Mouse (Mus musculus) midbrain, embryonic 11.5 days (tissue): ENCODE measurements around the gene Pla2g2c. TPM values are rescaled to one million over a fixed set of nuclear protein-coding genes. Genes with fewer than 3 reads are reported as not detected.

Experiments used
- ATAC-seq: fragments of 200-750 bp; cut with Nextera tagmentation; 2 replicates; pipeline ENCODE4 v1.8.0; 2017; ENCODE audit warnings: moderate TSS enrichment, moderate library complexity; ENCODE audit not compliant: low FRiP score
- DNase-seq: peaks from one replicate; pipeline ENCODE4 v3.0.0; 2015; ENCODE audit warnings: low spot score; ENCODE audit errors: missing footprints
- H3K27ac ChIP-seq: fragments of 300-500 bp; sonication (generic); 2 replicates; pipeline ENCODE4 v1.5.1; 2014; ENCODE audit warnings: low read depth, low read length
- H3K27me3 ChIP-seq: fragments of 300-500 bp; sonication (generic); 2 replicates; pipeline ENCODE4 v1.6.1; 2014; ENCODE audit warnings: mild to moderate bottlenecking, low read length, moderate library complexity, mixed read lengths; ENCODE audit not compliant: control insufficient read depth, insufficient read depth
- H3K36me3 ChIP-seq: fragments of 300-500 bp; sonication (generic); 2 replicates; pipeline ENCODE4 v1.6.1; 2014; ENCODE audit warnings: mild to moderate bottlenecking, low read length, moderate library complexity, mixed read lengths; ENCODE audit not compliant: control insufficient read depth, insufficient read depth
- H3K4me1 ChIP-seq: fragments of 300-500 bp; sonication (generic); 2 replicates; pipeline ENCODE4 v1.6.1; 2014; ENCODE audit warnings: low read length; ENCODE audit not compliant: control insufficient read depth, insufficient read depth
- H3K4me2 ChIP-seq: fragments of 300-500 bp; sonication (generic); 2 replicates; pipeline ENCODE4 v1.6.1; 2014; ENCODE audit warnings: mild to moderate bottlenecking, moderate library complexity
- H3K4me3 ChIP-seq: fragments of 300-500 bp; sonication (generic); 2 replicates; pipeline ENCODE4 v1.5.1; 2014; ENCODE audit warnings: low read depth, low read length
- H3K9ac ChIP-seq: fragments of 300-500 bp; sonication (generic); 2 replicates; pipeline ENCODE4 v1.6.1; 2014; ENCODE audit warnings: low read length
- H3K9me3 ChIP-seq: fragments of 300-500 bp; sonication (generic); 2 replicates; pipeline ENCODE4 v1.6.1; 2016; ENCODE audit warnings: low read length; ENCODE audit not compliant: control insufficient read depth
- WGBS: fragments of 180-500 bp; shearing (Covaris S2); extraction: QIAGEN DNeasy Blood & Tissue Kit; methylation state at CpG from one replicate; pipeline ENCODE4 v1.1.7; 2014; 5-methylcytosine and 5-hydroxymethylcytosine counted together
- polyA plus RNA-seq: library from polyadenylated mRNA; unstranded; fragments of >200 nt; fragmentation: Nextera tagmentation; extraction: Ambion mirVana; gene quantifications from 2 replicates; pipeline ENCODE4 v1.2.1, GENCODE M21; 2014

The Pla2g2c gene
- polyA plus RNA-seq, 1 experiment from 2014 or later = 0.96 TPM

DNA sequence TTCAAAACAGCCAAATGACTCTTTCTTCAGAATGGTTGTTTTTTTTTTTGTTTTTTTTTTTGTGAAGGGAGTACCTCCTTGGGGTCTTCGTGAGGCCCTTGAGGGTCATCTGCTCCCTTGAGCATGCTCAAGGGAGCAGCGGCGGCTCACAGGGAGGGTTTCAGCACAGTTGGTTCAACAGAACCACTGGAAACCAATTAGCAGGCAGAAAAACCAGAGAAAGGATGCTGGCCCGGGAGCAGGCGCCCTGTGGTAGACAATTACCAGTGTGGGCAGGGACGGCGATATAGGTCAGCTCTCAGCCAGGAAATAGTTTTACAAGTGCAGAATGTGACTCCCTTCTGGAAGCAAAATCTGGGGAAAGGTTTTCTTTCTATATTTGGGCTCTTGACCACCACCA lies 21.0 kb upstream of the Pla2g2c start:
- 74% methylated on average over 7 of the region's 7 CpGs for WGBS
- Histone ChIP-seq H3K27me3 (no peaks in the 10 kb centered on the region), H3K27ac (no peak overlapping the region), H3K36me3 (no peaks in the 10 kb centered on the region), H3K9ac (no peak overlapping the region), H3K9me3 (no peaks in the 10 kb centered on the region), H3K4me3 (no peak overlapping the region), H3K4me1 (no peaks in the 10 kb centered on the region), H3K4me2 (no peak overlapping the region)
- no peak for ATAC-seq
- DNase-seq = peak; percentile 65

DNA sequence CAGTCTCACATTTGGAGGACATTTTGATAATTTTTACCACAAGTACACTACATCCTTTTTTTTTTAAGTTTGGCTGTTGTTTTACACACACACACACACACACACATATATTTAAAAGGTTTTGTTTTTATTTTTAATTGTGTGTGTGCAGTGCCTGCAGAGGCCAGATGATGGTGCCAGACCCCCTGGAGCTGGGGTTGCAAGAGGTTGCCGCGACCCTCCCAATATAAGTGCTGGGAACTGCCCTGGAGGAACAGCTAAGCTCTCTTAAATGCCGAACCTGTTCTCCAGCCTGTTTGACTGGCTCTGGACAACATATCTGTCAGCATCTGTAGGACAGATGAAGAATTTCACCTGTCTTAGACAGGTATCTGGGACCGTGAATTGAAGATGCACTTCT lies 20.4 kb upstream of the Pla2g2c start:
- 83% methylated on average over 4 of the region's 4 CpGs for WGBS
- Histone ChIP-seq H3K9ac (no peak overlapping the region), H3K4me1 (no peaks in the 10 kb centered on the region), H3K27me3 (no peaks in the 10 kb centered on the region), H3K4me2 (no peak overlapping the region), H3K27ac (no peak overlapping the region), H3K9me3 (no peaks in the 10 kb centered on the region), H3K36me3 (no peaks in the 10 kb centered on the region), H3K4me3 (no peak overlapping the region)
- no peak for ATAC-seq
- peak; percentile 33 for DNase-seq

DNA sequence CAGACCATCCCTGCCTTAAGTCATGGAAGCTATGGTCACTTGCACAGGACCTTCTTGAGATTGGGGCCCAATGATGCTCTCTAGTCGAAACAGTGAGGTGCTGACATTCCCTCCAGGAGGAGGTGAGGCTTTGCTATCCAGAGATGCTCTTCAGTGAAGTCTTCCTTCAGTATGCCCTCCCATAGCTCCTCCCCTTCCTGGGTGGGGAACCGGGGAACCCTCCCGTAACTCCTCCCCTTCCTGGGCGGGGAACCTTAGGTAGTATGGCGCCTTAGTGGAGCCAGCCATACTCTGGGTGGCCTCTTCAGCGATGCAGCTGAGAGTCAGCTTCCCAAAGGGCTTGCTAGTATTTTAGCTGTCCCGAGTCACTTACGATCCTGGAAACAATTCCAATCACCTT lies 18.0 kb upstream of the Pla2g2c start:
- Histone ChIP-seq H3K36me3 (no peaks in the 10 kb centered on the region), H3K9ac (no peak overlapping the region), H3K27ac (no peak overlapping the region), H3K4me1 (no peaks in the 10 kb centered on the region), H3K4me3 (no peak overlapping the region), H3K27me3 (no peaks in the 10 kb centered on the region), H3K9me3 (no peaks in the 10 kb centered on the region), H3K4me2 (no peak overlapping the region)
- WGBS = 88% methylated on average over 8 of the region's 8 CpGs
- DNase-seq = peak; percentile 41
- ATAC-seq = no peak

DNA sequence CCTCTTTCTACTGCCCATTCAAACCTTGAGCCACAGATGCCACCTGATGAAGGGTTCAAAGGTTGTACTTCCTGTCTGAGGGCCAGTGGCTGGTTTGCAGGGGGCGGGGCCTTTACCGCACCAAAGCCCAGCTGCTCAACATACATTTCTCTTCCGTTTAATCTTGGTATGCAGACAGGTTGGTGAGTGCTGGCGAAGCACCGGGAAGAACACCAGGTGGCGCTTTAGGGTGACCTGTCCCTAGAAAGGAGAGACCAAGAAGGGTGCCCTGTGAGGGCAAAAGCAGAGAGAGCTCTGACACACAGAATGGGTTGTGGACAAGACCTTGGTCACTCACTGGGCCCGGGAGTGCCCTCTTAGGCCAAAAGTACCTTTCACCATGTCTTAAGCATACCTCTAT lies 16.0 kb upstream of the Pla2g2c start:
- H3K9me3 ChIP-seq = no peaks in the 10 kb centered on the region
- no peak overlapping the region for H3K9ac ChIP-seq
- H3K4me2 ChIP-seq = no peak overlapping the region
- no peaks in the 10 kb centered on the region for H3K27me3 ChIP-seq
- H3K4me1 ChIP-seq = no peaks in the 10 kb centered on the region
- H3K4me3 ChIP-seq = no peak overlapping the region
- DNase-seq (peak; percentile 94), ATAC-seq (no peak)
- 14% methylated on average over 7 of the region's 7 CpGs for WGBS
- H3K27ac ChIP-seq = no peak overlapping the region
- no peaks in the 10 kb centered on the region for H3K36me3 ChIP-seq

DNA sequence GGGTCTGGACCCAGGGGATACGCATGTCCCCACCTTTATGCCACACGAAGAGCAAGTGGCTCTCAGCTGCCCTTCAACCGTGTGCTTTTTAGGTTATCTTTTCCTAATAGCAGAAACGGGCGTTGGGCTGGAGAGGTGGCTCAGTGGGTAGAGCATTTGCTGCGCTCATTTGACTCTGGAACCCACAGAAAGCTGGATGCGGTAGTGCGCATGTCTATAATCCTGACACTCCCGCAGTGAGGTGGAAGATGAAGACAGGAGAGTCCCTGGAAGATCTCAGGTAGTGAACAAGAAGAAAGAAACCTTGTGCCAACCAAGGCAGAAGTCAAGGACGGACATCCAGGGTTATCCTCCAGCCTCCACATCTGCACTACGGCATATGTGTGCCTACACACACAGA lies 15.3 kb upstream of the Pla2g2c start:
- 88% methylated on average over 11 of the region's 11 CpGs for WGBS
- H3K9me3 ChIP-seq = no peaks in the 10 kb centered on the region

DNA sequence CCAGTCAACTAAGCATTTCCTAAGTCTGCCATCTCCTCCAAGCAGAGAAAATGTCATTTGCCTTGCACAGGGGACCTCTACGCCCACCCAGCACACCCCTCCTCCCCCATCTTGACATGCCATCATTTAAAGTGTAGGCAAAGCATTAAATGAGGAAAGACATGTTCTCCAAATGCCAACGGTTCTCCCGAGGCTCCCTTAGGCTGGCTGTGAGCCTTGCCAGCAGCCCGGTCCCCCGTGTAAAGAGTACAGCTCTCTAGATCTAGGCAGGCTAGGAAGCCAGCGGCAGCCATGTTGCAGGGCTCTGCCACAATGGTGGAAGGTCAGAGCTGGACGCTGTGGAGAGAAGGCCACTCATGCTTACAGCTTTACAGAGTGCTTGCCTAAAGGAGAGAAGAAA lies 14.6 kb upstream of the Pla2g2c start:
- Histone ChIP-seq H3K27ac (no peak overlapping the region), H3K4me2 (no peak overlapping the region), H3K36me3 (no peaks in the 10 kb centered on the region), H3K27me3 (no peaks in the 10 kb centered on the region), H3K4me1 (no peaks in the 10 kb centered on the region), H3K9ac (no peak overlapping the region), H3K4me3 (no peak overlapping the region), H3K9me3 (no peaks in the 10 kb centered on the region)
- no peak for ATAC-seq
- WGBS = 75% methylated on average over 7 of the region's 7 CpGs
- peak; percentile 51 for DNase-seq

More for the DNA sequence above, 15.3 kb upstream of the Pla2g2c start:
- no peak overlapping the region for H3K4me3 ChIP-seq
- no peaks in the 10 kb centered on the region for H3K36me3 ChIP-seq
- no peaks in the 10 kb centered on the region for H3K4me1 ChIP-seq
- ATAC-seq (no peak), DNase-seq (peak; percentile 65)
- H3K27me3 ChIP-seq = no peaks in the 10 kb centered on the region
- no peak overlapping the region for H3K9ac ChIP-seq
- H3K4me2 ChIP-seq = no peak overlapping the region
- no peak overlapping the region for H3K27ac ChIP-seq

DNA sequence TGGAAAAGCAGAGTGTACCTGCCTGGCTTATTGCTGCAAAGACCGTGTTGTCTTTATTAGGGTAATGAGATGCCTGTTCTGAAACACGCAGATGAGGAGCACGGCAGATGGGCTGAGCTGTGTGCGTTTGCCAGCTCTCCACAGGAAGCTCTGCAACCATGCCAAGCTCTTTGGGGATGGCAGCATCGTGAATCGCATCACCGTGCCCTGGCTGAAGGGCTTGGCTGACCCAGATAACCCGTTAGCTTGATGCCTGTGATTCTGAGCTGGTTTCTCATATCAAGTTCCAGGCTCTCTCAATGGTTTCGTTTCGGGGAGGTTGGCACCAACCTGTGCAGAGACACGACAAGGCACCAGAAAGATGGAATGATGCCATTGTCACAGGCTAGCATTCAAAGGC lies 14.0 kb upstream of the Pla2g2c start:
- no peak for DNase-seq

DNA sequence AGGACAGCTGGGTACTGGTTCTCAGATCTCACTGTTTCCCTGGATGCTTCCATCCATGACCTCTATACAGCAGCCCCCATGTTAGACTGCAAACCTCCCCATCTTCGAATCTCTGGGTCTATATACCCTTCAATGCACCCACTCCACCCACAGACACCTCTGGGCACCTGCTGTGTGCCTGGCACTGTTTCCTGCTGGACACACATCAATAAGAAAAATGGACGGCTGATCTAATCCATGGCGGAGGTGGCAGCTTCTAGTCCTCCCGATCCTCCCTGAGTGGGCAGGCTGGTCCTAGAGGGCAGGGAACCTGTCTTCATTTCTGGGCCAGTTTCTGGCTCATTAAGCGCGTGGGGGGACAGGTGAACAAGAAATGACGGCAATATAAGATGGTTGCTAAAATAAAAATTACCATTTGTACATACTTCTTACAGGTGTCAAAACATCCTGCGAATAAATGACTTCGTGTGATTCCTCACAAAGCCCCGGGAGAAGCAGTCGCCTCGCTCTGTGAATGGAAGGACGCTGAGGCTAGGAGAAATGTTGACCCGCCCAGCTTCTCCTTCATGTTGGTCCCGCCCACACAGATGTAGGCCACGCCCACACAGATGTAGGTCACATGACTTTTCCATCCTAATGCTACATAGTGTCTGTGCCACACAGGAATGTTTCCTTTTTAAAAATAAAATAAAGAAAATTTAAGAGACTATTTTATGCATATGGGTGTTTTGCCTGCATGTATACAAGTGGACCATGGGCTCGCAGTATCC lies 13.4 kb upstream of the Pla2g2c start:
- Histone ChIP-seq H3K9ac (no peak overlapping the region), H3K9me3 (no peaks in the 10 kb centered on the region), H3K27me3 (no peaks in the 10 kb centered on the region), H3K4me3 (no peak overlapping the region), H3K4me1 (no peaks in the 10 kb centered on the region), H3K27ac (no peak overlapping the region), H3K36me3 (no peaks in the 10 kb centered on the region), H3K4me2 (no peak overlapping the region)
- ATAC-seq (no peak), DNase-seq (no peak)
- WGBS = 67% methylated on average over 17 of the region's 17 CpGs

More for the DNA sequence above, 14.0 kb upstream of the Pla2g2c start:
- 91% methylated on average over 11 of the region's 11 CpGs for WGBS
- no peaks in the 10 kb centered on the region for H3K9me3 ChIP-seq
- no peak overlapping the region for H3K4me3 ChIP-seq
- H3K27me3 ChIP-seq = no peaks in the 10 kb centered on the region
- no peak overlapping the region for H3K9ac ChIP-seq
- no peak for ATAC-seq
- H3K27ac ChIP-seq = no peak overlapping the region
- H3K4me1 ChIP-seq = no peaks in the 10 kb centered on the region
- no peaks in the 10 kb centered on the region for H3K36me3 ChIP-seq
- no peak overlapping the region for H3K4me2 ChIP-seq

DNA sequence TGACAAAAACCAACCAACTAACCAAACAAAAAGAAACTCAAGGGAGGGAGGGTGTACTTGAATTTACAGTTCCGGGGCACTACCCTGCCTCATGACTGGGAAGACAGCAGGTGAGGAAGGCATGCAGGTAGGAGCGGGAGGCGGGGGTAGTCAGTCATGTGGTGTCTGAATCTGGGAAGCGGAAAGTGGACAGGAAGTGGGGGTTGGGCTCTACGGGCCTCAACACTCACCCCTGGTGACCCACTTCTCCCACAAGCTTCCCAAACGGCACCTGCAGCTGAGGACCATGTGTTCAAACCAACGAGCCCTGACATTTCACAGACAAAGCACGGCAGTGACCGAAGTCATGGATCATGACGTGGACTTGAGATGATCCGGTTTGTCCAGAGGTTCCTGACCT lies 12.5 kb upstream of the Pla2g2c start:
- no peak for ATAC-seq
- 91% methylated on average over 11 of the region's 11 CpGs for WGBS

More for the DNA sequence above, 12.5 kb upstream of the Pla2g2c start:
- Histone ChIP-seq H3K9me3 (no peaks in the 10 kb centered on the region), H3K9ac (no peak overlapping the region), H3K4me1 (no peaks in the 10 kb centered on the region), H3K36me3 (no peaks in the 10 kb centered on the region), H3K4me2 (no peak overlapping the region), H3K4me3 (no peak overlapping the region), H3K27me3 (no peaks in the 10 kb centered on the region), H3K27ac (no peak overlapping the region)
- no peak for DNase-seq
